Mouse (Mus musculus): Measurements from ENCODE around the gene Tmc6.

The Tmc6 gene

DNA sequence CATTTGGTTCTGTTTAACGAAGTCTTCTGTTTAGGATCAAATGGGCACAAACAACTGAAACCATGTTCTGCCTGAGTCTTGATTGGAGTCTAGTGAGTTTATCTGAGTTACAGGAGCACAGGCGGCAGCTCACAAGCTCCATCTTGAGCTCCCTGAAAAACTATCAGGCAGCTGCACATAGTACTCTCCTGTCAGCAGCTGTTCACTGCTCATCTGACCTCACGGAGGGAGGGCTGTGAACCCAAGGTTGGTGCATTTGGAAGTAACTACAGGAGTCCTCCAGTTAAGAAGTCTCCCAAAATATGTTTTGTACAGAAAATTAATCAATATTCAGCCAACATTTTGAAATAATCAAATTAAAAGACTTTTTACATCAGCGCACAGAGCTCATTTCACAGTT, 33.4 kb downstream of the Tmc6 start:
- DNase-seq = no peak

DNA sequence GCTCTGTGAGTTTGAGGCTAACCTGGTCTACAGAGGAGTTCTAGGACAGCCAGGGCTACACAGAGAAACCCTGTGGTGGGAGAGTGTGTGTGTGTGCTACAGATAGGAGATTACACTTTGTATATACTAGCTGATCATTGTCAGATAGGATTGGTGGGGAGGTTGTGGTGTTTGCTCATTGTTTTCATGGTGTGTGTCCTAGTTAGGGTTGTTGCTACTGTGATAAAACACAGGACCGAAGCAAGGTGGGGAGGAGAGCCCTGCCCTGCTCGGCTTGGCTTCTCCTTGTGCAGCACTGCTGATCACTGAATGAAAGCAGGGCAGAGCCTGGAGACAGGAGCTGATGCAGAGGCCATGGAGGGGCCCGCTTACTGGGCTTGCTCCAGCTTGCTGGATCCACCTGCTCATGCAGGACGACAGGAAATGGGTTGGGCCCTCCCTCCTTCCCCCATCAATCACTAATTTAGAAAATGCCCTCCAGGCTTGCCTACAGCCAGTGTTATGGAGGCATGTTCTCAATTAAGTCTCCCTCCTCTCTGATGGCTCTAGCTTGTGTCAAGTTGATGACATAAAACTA, 38.5 kb downstream of the Tmc6 start:
- DNase-seq = peak; percentile 20

DNA sequence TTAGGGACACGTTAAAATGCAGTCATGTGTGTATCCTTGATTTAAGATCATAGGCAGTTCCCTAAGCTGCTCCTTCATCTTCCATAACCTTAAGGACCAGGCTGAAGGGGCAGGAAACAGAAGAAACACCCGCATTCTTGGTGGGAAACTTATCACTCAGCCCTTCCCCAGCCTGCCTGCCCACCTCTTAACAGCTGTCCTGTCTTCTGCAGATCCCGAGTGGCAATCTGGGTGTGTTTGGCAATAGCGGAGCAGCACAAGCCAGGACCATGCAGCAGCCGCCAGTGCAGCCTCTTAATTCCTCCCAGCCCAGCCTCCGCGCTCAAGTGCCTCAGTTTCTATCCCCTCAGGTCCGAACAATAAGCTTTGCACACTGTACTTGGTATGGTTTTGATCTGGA, 39.3 kb downstream of the Tmc6 start:
- DNase-seq = no peak

DNA sequence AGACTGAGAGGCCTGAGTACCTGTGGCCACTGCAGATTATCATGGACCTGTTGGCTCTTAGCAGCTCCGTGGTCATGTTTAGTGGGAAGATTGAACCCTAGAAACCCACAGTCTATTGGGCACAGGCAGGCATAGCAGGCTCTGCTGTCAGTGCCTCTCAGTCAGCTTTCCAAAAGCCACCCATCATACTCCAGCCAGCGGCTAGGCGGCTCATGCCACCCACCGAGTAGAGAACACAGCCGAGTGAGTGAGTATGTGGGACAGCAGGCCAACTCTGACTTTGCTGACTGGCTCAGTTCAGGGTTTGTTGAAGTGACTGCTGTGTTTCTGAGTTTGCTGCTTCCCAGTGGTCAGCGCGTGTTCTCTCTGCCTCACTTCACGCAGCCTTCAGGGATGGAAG, 39.8 kb downstream of the Tmc6 start:
- DNase-seq = no peak

DNA sequence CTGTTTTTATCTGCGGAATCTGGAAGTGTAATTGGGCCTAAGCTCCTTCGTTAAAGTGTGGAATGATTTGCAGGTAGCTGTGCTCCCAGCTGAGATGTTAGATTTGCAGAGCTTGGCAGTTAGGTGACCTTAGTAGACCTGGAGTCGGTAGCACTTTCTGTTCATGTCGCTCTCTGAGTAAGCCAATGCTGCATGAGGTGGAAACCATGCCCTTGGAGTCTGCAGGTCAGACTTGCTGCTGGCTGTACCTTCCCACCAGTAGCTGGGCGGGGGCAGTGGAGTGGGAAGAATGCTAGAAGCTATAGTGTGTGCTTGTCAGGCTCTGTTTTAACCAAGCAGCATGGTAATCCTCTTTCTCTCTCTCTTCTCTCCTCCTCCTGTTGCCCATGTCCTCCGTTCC, 40.9 kb downstream of the Tmc6 start:
- no peak for DNase-seq

DNA sequence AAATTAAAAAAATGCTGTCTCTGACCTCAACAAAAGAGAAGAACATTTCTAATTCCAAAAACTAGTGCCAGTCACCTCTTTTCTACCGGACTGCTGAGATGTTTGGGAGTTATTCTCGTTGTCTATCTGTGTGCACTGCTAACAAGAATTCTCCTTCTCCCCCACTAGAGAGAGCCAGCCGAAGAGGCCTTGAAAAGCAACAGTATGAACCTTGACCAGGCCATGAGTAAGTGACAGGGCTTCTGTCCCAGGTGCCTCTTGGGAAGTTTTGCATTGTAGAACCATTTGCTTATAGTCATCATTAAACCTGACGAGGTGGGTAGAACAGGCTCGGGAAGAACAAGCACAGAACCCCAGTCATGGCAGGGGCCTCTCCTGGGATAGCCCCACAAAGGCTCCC, 43.9 kb downstream of the Tmc6 start:
- DNase-seq = no peak

DNA sequence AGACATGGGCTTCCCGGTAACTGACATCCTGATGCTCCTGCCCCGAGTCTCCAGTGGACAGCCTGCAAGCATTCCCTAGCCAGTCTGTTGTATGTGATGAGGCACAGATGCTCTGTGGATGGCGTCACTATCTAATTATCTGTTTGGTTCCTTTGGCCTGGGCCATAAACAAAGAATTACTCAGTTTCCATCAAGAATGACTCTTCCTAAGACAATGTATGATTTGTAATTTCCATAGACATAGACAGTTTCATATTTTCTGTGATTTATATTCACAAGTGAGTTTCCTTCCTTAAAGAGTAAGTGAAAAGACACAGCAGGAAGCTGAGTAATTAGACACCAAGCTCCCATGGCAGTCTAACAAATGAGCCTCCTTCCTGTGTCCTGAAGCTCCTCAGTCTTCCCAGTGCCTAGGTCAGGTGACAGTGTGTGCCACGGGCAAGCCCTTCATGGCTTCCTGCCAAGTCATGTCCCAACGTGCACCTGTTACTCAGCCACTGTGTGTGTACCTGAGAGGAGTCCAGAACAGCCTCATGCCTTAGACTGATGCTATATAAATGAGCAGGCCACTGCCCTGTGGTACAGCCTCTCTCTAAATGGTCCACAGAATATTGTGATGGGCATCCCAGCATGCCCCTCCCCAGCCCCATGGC, 45.8 kb downstream of the Tmc6 start:
- DNase-seq = no peak

DNA sequence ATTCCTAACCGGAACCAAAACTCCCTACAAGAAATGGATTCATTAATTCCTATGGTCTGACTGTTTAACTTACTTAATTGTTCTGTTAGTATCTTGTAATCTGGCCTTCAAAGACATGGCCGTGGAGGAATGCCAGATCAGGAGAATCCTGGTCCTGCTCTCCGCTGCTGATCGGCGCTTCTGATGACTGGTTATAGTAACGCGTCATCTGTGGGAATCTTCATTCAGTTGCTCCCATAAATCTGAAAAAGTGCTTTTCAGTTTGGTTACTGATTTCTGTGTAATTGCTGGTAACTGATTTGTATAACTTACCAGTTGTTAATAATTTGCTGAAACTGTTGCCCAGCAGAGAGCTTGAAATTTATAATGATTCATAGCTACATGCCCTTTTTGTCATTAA, 50.5 kb downstream of the Tmc6 start:
- no peak for DNase-seq

DNA sequence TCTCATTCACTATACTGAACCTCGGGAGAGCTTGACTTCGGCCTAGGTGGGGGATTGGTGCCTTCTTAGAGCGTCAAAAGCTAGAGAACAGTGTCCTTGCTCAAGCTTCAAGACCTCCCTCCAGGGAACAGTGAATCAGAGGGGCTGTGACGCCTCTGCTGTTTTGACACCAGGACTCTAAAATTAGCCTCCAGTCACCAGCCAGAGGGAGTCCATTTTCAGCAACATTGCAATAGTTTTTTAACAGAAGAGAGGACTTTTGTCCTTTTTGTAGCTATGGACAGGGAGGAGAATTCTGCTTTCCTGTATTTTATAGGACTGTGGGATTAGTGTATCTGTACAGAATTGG, 51.5 kb downstream of the Tmc6 start:
- DNase-seq = no peak

DNA sequence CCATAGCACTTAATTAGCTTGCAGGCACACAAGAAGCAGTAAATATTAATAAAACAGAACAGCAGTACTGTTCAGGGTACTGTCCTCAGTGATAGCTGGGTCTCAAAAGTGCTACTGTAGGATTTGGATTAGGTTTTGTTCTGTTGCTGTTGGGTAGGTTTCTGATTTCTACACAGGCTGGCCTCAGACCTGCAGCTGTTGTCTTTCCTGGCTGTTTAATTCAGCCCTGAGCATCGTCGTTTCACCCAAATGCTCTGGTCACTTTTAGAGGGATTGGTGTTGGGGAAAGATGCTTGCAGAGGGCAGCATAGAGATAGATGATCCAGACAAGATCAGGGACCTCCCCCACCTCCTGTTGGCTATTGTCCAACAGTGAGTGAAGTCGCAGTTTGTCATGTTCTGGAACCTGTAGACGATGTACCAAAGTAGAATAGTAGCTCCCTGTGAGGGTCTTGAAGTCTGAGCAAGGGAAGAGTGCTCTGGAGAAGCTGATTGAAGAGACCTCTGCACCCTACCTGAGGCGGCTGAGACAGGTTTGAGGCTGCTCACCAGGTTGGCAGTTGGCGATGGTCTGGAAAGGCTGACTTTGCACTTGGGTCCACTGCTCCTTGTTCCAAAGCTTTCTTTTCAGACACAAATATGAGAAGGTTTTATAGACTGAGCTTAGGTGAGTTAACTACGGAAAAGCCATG, 52.1 kb downstream of the Tmc6 start:
- no peak for DNase-seq

DNA sequence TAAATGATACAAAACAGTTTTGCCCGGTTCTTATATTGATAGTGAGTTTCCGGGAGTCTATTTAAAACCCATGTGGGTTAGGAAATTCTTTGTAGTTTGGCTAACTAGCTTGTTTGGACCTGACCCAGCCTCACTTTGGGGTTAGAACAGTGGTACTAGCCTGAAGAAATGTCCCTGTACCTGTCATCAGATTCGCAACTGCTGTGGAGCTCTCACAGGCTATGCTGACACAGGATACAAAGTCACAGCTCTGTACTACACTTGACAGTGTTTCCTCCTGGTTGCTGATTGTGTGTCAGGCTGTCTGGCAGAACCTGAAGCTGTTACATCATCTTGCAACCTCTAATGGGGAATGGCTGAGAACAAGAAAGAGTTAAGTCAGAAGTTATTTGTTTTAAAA, 52.7 kb downstream of the Tmc6 start:
- DNase-seq = no peak

DNA sequence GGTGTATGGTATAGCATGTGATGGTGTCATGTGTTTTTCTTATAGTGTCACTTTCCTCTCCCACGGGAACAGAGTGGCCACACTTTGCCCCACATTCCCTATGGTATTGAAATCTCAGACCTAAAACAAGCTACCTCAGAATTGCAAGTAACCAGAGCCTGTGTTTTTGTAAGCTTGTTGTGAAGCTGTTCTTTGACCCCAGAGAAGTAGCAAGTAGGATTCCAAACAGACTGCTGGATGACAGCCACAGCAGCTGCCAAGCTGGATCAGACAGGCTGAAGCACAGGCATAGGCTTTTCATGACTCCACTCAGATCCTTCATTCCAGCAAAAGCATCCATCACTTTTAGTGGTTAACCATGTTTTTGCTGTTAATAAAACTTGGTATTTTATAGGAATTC, 53.2 kb downstream of the Tmc6 start:
- peak; percentile 13 for DNase-seq

DNA sequence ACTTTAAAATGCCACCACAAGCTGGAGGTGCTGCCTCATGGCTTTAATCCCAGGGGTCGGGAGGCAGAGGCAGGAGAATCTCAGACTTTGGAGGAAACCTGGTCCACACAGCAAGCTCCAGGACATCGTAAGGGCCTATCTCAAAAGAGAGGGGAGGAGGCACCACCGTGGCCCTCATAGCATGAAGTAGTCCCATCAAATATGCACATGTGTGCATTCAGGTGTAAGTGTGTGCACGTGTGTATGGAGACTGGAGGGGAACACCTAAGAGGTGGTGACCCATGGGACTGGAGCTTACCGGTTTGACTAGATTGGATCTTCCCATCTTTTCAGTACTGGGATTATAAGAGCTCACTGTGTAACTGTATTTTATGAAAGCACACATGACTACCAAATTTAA, 53.8 kb downstream of the Tmc6 start:
- no peak for DNase-seq

DNA sequence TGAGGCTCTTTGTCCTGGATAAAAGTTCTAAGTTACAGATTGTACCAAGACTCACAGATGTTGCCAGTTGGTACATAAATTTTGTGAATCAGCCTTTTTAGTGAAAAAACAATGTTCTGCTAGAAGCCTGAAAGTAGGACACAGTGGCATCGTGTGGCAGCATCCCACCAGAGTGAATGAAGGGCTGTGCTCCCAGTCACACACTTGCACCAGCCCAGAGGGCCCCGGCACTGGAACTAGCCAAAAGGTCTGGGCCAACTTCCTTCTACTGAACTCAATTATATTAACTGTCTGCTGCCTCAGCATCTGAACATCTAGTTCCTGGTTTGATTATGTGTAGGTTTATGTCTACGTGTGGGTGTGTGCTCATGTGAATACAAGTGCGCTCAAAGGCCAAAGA, 55.0 kb downstream of the Tmc6 start:
- DNase-seq = no peak

DNA sequence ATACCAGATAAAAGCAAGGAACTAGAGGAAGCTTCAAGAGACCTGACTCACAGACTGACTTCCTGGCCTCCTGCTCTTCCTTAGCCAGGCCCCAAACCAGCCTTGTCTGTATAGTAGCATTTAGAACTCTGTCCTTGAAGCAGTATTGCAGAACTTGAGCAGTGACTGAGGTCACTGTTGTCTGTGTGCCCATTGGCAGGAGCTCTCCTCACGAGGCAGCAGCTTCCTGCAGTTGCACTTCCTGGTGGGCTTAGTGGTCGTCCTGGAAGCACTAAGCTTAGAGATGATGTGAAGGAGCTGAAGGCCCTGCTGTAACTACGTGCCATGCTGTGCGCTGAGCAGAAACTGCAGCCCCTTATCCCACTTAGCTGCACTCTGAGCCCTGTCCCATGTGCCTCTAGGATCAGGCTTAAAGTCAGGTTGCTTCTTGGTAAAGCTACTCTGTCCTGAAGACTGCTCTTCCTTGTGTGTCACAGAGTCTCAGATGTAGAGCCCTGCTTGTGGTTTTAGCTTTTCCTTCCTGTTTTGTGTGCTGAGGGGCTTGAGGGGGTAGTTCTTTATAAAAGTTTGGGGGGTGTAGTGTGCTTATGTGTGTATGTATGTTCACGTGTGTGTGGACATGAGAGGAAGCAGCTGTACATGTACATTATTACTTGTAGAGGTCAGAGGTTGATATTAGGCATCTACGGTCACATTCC, 57.2 kb downstream of the Tmc6 start:
- DNase-seq = no peak

DNA sequence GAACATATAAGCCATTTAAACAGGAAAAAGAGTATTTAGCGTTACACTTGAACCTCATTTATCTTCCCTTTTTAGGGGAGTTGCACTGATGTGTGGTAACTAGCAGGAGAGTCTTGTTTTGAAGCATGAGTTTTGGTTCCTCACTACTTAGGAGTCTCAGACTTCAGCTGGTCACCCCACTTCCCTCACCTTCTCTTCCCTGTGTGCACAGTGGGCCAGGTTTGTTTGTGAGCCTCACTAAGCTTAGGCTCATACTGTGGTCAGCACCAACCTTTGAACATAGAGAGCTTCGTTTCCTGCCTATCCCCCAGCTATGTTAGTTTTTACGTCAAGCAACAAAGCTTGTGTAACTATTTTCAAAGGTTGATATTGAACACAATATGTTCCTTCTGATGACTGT, 63.2 kb downstream of the Tmc6 start:
- no peak for DNase-seq

Measured in embryo, embryonic 11 days (tissue).